Mouse (Mus musculus) left cerebral cortex, postnatal 10 days (tissue): ENCODE measurements around the gene Otogl. TPM values are rescaled to one million over a fixed set of nuclear protein-coding genes. Genes with fewer than 3 reads are reported as not detected.

Experiments
- DNase-seq, 2 experiments: peaks; one replicate each; pipeline ENCODE4 v3.0.0; 2021 to 2022; ENCODE audit warnings: low spot score in 2 of 2, mixed read lengths in 1 of 2; ENCODE audit errors: extremely low spot score in 1 of 2
- intact Hi-C: fragments of 180-260 bp; cut with DNase I; formaldehyde crosslinking; loops from one replicate; pipeline ENCODE4 v1.15.1; 2025
- total RNA-seq, 2 experiments: library from RNA; stranded (reverse); gene quantifications; 2 replicates each; pipeline ENCODE4 v1.2.3; 2021

Gene Otogl
- under 1 TPM; 0.43 to 0.45 TPM for total RNA-seq

DNA sequence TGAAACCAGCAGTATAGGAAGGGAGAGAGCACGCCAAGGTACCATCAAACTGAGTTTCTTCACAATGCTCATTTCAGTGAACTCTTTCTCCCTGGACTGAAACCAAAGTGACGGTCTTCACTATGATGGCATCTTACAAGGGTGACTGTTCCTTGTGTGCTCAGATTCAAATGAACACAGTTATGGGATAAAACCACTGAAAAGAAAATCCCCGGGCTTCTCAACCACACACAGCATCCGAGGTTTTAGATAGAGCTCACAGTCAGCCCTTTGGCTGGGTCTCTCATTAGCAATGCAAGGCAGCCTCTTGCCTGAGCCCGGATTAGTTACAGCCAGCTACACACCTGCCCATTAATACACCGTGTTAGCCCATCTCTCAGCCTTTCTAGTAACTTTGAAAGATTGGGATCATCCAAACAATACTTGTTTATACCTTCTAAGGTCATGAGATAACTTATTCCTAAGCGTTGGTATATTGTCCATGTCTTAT lies at the start of gene Otogl:
TSS of gene Otogl (minus strand) at position 51 of the 490 bp plus-strand sequence.
- intact Hi-C loops, result no loop called here

DNA sequence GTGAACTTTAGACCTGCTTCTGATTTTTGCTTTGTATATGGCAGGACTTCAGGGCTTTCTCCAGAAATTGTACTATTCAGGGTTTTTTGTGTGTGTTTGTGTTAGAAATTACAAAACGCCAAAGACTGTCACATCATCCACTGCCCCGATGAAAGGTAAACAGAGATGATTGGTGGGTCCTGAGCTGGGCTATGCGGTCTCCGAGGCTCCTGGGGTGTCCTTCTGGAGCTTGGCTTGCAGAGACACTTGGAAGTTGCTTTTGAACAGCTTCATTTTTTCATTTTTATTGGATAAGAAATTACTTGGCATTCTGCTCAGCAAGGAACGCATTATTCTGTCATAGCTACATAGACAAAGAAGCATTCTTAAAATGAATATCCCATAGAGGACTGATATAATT lies 44.7 kb upstream of the Otogl start:
- intact Hi-C loops, result no loop called here

More for the DNA sequence above, at the start of gene Otogl:
- no peak for DNase-seq

GRCm38 (mm10) chr10:107954444-107954843 lies 42.5 kb upstream of the Otogl start:
- intact Hi-C loops, result no loop called here
- no peak for DNase-seq

More for the DNA sequence above, 44.7 kb upstream of the Otogl start:
- DNase-seq, result no peak

DNA sequence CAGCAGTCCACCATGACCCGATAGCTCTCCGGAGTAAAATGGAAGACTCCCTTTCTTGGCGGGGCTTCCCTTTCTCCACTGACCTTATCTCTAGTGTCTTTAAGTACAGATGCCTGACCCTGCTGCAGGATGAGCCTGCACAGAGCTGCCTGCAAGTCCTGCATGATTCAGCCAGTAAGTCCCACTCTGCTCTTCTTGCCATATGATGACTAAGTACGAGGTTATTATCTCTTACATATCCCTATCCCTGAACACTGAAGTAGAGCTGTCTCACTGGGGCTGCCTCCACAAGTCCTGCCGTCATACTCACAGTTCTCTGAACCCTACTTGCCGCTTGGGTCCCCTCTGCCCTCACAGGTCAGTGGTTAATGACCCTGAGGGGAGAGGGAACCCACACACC lies 39.7 kb upstream of the Otogl start:
- no peak for DNase-seq
- intact Hi-C loops, result no loop called here

DNA sequence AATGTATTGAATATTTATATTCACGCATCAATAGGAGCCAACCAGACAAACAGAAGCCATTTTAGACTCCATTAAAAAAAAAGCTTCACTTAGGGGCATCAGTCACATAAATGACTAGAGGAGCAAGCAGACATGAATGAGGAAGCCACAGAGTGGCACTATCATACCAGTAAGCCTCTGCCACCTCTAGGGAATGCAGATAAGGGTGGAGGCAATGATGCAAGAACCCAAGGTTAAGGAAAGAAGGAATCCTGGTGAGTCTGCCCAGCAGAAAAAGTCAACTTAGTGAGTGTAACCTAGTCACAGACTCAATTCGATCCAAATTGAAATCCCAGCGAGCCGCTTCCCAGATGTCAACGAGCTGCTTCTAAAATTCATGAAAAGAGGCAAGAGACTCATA lies 38.0 kb upstream of the Otogl start:
- no peak for DNase-seq
- intact Hi-C loops, result no loop called here

GRCm38 (mm10) chr10:107948647-107949046 lies 36.7 kb upstream of the Otogl start:
- no peak for DNase-seq
- intact Hi-C loops, result no loop called here

DNA sequence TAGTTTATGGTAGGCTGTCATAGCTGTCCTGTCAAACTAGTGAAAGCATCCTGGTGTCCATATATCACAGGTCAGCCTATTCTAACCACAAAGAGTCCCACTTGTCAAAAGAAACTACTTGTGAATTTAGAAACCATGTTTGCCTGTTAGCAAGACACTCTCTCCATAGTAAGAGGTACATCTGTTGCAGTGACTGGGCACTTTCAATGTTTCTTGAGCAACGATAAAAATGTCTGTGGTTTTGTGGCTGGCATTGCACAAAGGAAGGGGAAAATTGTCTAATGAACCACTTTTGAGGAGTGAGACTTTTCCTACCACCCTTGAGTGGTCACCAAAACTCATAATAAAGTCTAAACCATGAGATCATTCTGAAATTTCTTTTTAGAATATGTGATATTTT lies 36.1 kb upstream of the Otogl start:
- intact Hi-C loops, result no loop called here
- no peak for DNase-seq

GRCm38 (mm10) chr10:107946348-107946747 lies 34.4 kb upstream of the Otogl start:
- DNase-seq, result no peak
- intact Hi-C loops, result no loop called here

DNA sequence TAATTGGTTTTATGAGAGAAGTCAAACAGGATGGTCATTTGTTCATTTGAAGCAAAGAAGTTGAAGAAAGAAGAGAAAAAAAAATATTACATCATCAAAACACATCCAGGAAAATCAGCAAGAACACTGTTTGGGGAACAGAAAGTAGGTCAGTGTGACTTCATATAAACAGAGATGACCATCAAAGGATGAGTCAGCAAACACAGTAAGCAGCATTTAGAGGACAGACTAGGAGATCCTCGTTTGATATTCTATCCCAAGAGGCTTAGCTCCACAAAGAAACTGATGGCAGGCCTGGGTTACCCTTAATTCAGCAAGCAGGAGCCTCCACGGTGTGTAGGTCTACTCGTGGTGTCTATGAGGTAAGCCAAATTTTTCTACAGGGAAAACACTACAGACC lies 31.9 kb upstream of the Otogl start:
- DNase-seq, result no peak
- intact Hi-C loops, result no loop called here

DNA sequence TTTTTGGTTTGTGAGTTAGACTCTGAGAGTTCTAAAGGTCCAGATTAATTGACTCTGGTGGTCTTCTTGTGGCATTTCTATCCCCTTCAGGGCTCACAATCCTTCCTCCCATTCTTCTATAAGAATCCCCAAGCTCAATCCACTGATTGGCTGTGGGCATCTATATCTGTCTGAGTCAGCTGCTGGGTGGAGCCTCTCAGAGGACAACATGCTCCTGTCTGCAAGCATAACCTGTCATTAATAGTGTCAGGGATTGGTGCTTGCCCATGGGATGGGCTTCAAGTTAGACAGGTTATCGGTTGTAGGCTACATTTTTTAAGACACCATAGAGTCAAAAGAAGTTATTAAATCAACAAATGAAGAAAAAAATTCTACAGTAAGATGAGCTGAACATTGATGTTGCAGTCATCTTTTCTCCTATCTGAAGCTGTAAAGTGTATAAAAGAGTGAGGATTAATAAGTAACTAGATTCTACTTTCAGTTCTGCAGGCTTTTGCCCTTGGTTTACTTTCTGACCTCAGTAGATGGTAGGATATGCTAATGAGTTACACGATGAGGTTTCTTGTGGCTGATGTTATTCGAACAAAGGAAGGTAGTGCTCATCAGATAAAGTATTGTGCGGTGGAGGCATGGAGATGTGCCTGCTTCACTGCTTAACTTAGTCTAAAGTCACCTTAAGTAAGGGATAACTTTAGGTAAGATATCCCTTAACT lies 29.4 kb upstream of the Otogl start:
- intact Hi-C loops, result no loop called here
- DNase-seq, result no peak

DNA sequence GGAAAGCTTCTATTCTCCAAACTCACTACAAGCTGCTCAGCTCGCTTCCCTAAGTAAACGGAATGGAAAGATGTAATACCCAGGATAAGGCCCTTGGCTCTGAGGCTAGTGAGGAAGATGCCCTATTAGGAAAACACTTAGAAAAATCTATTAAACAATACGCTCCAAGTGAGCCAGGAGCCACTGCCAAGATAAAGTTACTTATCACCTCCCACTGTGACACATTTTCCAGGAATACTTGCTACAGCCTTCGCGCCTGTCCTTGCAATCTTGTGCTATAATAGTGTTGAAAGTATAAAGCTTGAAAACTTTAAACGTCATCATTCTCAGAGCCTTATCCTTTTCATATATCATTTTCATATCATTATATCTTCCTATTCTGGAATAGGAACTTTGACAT lies 28.4 kb upstream of the Otogl start:
- DNase-seq, result no peak
- intact Hi-C loops, result no loop called here

- intact Hi-C loops, result loop anchor here (10.0 kb wide), 2 partner anchors 135 to 315 kb away; no protein-coding TSS in a partner anchor
- no peak for DNase-seq
These were observed 27.9 kb upstream of the Otogl start for GRCm38 (mm10) chr10:107939821-107940220.

GRCm38 (mm10) chr10:107934055-107934454 lies 22.1 kb upstream of the Otogl start:
- intact Hi-C loops, result loop anchor here (5.0 to 10.0 kb wide), 3 partner anchors 141 to 321 kb away; partner anchors contain the start of gene Ppp1r12a
- no peak for DNase-seq

DNA sequence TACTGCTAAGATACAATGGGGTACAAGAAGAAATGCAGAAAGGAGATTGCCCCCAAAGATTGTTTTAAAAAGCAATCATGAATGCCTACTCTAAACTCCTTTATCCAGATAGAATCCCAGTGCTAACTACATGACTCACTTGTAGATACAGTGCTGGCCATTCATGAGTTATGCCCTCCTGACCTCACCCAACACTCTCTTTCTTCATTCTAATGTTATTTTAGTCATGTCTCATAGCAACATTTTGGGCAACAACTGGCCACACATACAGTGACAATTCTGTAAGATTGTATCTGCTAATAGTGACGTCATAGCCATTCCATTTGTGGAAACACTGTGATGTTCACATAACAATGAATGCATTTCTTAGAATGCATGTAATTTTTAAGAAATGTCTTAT lies 21.6 kb upstream of the Otogl start:
- intact Hi-C loops, result loop anchor here (5.0 to 10.0 kb wide), 3 partner anchors 141 to 321 kb away; partner anchors contain the start of gene Ppp1r12a
- no peak for DNase-seq

GRCm38 (mm10) chr10:107931833-107932828 lies 20.2 kb upstream of the Otogl start:
- intact Hi-C loops, result loop anchor here (5.0 to 10.0 kb wide), 3 partner anchors 143 to 323 kb away; partner anchors contain the start of gene Ppp1r12a
- DNase-seq, result peak; percentile 59 to 63

DNA sequence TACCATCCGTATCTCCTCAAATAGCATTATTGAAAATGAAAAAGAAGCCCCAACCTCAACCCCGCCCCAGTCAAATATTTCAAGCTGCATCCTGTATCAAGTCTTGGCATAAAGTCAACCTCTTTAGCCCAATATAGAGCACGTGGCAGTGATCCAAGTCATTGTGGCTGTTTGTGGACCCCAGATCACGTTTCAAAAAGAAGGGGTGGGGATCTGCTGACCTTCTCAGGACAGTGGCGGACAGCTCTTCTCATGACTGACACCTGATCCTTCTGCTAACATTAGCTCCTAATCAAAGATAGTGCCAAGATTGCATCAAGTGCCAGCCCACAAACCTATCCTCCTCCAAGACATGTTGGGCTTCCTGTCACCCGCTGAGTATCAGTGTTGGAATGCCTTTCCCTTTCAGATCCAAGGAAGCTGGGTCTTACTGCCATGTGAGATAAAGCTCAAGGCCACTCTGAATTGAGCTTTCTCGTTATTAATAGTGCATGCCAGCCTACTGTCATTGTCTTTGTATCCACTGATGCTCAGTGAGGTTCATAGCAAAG lies 18.6 kb upstream of the Otogl start:
- intact Hi-C loops, result loop anchor here (5.0 to 10.0 kb wide), 3 partner anchors 144 to 324 kb away; partner anchors contain the start of gene Ppp1r12a
- DNase-seq, result peak in 1 of 2 experiments; percentile 52

GRCm38 (mm10) chr10:107925306-107925705 lies 13.4 kb upstream of the Otogl start:
- intact Hi-C loops, result no loop called here
- no peak for DNase-seq

GRCm38 (mm10) chr10:107923860-107924259 lies 11.9 kb upstream of the Otogl start:
- DNase-seq, result no peak
- intact Hi-C loops, result loop anchor here (5.0 kb wide), 3 partner anchors 67 to 482 kb away; no protein-coding TSS in a partner anchor

DNA sequence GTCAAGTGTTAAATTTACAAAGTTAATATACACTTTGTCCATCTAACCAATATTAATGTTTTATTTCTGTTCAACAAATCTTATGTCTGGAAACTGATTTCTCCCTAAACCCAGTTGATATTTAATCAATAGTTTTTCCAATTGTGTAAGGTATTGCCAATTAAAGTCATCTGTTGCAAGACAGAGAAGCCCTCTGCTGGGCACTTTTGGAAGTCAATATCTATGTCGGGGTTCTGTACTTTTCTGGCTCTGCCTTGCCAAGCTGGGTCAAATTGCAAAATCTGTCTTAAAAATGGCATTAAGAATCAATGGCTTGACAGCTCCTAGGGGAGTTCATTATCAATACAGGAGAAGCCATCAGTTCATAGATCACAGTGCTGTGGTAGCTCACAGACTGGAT lies 10.8 kb upstream of the Otogl start:
- intact Hi-C loops, result loop anchor here (5.0 kb wide), 3 partner anchors 65 to 480 kb away; no protein-coding TSS in a partner anchor
- no peak for DNase-seq
